18 mouse cellular contexts compared by ENCODE assay signal in the genomic region with DNA sequence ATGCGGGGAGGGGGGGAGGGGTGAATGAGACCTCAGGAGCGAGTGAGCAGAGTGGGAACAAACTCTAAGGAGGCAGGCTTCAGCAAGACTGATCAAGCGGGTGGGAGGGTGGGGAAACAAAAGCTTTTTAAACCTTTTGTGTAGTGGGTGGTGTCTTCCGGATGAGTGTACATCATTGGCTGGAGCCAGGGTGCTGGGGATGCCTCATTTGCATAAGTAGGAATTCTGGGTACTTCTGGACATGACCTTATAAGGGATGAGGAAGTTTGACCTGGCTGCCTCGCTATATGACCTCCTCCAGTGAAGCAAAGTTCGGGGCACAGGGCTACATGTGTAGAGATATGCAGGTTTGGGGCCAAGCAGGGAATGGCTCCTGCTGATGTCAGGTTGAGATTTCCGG. TPM values are rescaled to one million over a fixed set of nuclear protein-coding genes. Genes with fewer than 3 reads are reported as not detected.
"Had no signal": no experiment of that assay in that cellular context is flagged by ENCODE, and none has a peak within 500 bp of the region (broad histone marks: within the 10 kb centered on the region; RNA-seq: fewer than 3 reads in every experiment).

No protein-coding gene starts in this region.

- DNase-seq: lung, adult 18-20 months; lung, embryonic 14.5 days; lung, postnatal 10 days; lung, postnatal 4 days; midbrain, embryonic 14.5 days; retina, postnatal 1 day; right cerebral cortex, adult 18-20 months; right cerebral cortex, postnatal 25 days; right cerebral cortex, postnatal 4 days; spleen, adult 18-20 months; thymus, adult 18-20 months; thymus, postnatal 14 days; thymus, postnatal 36 days had no signal

- H3K4me3 ChIP-seq: midbrain, embryonic 10.5 days; midbrain, embryonic 12.5 days; myocyte; neural tube, embryonic 13.5 days; neural tube, embryonic 15.5 days had no signal

- H3K4me1 ChIP-seq: midbrain, embryonic 12.5 days; neural tube, embryonic 13.5 days; neural tube, embryonic 15.5 days had no signal

- H3K27ac ChIP-seq: midbrain, embryonic 10.5 days; midbrain, embryonic 12.5 days; neural tube, embryonic 13.5 days; neural tube, embryonic 15.5 days had no signal

- H3K27me3 ChIP-seq: midbrain, embryonic 12.5 days; neural tube, embryonic 13.5 days; neural tube, embryonic 15.5 days had no signal

RNA-seq across cellular contexts. Expression of gene Stum, which starts 23.0 kb away (rescaled TPM):
- polyA plus RNA-seq: lung, embryonic 14.5 days had no signal
